Mouse (Mus musculus) frontal cortex, postnatal 14 days (tissue): ENCODE measurements around the gene Hcrtr1.

Experiments used
- DNase-seq, 2 experiments: peaks; one replicate each; pipeline ENCODE4 v3.0.0; 2022; ENCODE audit warnings: low spot score in 2 of 2

Gene Hcrtr1

DNA sequence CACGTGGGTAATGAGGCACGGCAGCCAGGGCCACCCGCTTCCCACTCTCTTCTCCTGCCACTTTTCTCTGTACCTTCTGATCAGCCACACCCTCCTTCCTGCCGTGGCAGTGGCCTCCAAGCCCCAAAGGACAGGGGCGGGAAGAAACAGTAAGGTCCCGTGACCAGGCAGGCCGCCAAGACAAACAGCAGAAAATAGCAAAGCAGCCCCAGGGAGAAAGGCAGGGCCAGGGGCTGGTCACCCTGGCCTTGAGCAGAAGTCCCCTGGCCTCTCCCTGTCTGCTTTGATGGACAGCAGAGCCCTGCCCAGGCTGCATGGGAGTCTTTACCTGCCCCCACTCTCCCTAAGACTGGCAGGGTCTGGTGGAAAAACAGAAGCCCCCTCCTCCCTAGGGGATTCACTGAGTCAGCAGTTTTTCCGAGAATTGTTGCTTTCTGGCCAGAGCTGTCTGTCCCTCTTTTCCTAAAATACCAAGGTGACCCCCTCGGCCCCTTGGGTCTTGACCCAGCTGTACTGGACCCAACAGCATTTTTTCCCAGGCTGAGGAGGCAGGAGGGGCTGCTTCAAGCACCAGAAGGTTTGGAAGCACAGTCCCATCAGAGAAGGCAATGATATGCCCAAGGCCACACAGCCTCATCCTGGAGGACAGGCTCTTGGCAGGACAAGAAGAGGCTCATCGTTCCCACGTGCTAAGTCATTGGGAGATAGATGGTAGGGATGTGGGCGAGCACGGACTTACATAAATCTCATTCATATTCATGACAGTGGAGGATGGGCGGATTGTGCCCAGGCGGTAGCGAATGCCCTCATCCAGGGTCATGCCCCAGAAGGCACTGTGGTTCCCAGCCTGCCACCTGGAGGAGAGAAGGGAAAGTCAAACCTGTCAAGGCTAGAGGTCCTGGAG, 29.4 kb upstream of the Hcrtr1 start:
- DNase-seq, result peak in 1 of 2 experiments; percentile 36

DNA sequence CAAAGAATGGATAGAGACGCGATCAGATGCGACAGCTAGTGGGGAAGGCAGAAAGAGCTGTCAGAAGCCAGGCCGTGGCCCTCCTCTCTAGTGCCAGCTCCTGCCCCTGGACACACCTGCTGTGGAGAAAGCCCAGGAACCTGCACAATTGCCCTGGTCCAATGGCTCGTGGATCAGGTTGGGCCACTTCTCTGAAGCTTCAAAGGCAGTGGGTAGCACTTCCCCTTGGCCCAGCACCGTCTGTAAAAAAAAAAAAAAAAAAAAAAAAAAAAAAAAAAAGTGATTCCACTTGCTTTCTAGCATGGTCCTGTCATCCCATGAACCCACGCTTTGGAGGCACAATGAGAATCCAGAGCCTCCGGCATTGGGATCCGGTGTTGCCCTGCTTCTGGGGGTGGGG, 28.7 kb upstream of the Hcrtr1 start:
- DNase-seq, result no peak

- DNase-seq, result no peak
Measured at GRCm38 (mm10) chr4:130167321-130167720, 28.2 kb upstream of the Hcrtr1 start.

DNA sequence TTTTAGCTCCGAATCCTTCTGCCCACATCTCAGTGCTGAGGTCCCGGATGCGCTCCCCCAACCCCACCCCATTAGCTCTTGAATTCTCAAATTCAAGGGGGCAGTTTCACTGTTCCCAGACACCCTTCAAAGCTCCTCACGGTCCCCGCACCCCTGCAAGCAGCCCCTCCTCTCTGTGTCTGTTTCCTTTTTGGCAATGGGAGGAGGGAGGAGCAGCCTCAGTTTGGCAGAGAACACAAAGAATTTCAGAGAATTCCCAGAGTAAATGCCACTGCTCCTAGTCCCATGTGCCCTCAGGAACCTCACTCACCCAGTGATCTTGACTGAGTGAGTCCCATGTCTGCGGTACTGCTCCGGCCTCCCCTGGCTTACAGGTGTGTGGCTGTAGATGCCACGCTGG, 27.4 kb upstream of the Hcrtr1 start:
- no peak for DNase-seq

DNA sequence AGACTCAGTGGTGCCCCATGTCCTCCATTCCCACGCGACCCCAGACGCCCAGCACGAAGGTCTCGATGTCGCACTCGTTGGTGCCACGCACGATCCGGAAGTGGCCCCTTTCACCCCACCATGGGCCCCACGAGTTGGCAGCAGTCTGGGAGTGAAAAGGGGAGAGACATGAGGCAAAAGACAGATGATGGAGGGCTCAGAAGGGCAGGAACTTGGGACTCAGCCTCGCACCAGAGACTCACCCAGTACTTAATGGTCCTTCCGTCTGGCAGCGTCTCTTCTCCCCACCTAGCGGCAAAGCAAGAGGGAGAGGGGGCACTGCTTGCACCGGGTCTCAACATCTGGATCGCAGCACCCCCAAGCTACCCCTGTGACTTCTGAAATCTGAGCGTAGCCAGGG, 26.9 kb upstream of the Hcrtr1 start:
- no peak for DNase-seq

DNA sequence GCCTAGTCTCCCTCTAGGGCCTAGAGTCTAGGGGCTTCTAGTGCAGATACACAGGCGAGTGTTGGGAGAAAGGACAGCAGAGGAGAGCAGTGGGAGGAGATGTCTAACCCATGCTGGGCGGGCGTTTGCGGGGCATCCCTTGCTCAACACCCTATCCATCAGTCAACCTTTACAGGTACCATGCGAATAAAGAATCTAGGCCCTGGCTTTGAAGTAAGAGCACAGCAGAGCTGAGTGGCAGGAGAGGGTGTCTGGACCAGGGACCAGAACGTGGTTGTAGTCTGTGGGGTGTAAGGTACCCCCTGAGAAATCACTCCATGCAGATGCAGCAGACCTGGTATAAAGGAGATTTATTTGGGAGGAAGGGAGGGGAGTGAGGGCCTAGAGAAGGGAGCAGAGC, 25.0 kb upstream of the Hcrtr1 start:
- no peak for DNase-seq

DNA sequence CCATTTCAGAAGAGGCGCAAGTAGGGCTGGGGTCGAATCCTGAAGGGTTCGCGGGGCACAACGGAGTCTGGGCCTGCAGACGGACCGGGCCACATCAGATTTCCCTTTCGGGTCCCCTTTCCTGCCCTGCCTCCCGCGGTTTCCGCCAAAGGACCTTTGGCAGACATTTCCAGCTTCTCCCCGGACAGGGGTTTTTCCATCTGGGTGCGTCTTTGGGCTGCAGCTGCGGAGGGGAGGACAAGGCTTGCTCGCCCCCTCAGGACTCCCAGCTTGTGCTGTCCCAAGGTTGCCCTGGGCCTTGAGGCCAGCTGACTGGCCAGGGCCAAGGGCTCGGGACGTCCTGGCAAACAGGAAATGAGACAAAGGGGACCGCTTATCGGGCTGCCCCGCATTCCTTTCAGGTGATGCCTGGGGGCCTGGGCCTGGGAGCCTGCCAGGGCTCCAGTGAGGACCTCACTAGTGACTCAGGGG, 24.3 kb upstream of the Hcrtr1 start:
- DNase-seq, result no peak

- DNase-seq, result no peak
Measured at GRCm38 (mm10) chr4:130161349-130161748, 22.2 kb upstream of the Hcrtr1 start.

- DNase-seq, result no peak
Measured at GRCm38 (mm10) chr4:130156812-130157371, 17.7 kb upstream of the Hcrtr1 start.

- no peak for DNase-seq
Measured at GRCm38 (mm10) chr4:130154250-130154649, 15.1 kb upstream of the Hcrtr1 start.

DNA sequence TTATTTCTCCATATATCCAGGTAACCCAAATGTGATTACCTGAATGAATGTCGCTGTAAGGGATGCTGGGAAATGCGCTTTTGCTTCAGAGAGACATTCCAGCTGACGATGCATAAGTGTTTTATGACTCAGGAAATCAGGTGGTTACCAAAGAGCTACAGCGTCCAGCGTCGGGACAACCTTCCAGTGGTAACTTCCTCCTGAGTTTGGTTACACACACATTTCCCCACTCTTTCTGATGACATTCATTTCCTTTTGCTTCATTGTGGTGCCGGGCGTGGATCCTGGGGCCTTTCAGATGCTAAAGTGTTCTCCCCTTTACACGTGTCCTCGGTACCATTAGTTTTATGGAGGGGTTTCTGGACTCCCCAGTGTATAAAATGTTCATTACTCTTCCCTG, 9.2 kb upstream of the Hcrtr1 start:
- no peak for DNase-seq

- DNase-seq, result no peak
Measured at GRCm38 (mm10) chr4:130141786-130142185, 2.6 kb upstream of the Hcrtr1 start.

DNA sequence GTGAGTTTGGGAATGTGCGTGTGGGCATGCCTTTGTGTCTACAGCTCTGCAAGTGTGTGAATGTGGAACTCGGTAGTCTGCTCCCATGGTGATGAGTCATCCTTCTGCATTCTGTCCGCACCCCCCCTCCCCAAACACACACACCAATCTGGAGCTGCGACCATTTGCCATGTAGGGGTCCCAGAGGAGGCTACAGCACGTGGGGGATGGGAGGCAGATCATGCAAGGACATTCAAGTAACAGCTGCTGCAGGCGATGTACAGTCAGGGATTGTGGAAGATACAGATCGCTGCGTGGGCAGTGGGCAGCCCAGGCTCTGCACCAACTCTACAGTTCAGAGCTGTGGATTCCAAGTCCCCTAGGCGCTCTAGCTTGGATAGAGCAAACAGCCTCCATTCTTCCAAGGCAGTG, 1.8 kb upstream of the Hcrtr1 start:
- peak; percentile 59 to 67 for DNase-seq

GRCm38 (mm10) chr4:130138441-130139213, 532 bp downstream of the Hcrtr1 start:
- peak; percentile 27 to 55 for DNase-seq

DNA sequence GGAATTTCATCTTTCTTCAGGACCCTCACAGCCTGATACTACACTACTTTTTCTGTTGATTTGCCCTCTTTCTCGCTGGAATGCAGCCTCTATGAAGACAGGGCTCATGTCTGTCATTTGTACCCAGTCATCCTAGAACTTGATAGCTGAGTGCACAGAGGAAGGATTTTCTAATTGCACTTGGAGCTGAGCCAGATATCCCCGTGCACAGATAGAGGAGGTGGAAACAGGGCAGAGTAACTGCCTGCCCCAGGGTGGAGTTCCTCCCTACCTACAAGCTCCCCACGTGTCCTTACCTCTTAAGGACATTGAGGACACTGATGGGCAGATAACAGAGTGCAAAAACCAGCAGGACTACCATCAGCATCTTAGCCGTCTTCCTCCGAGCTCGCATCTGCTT, 5.8 kb downstream of the Hcrtr1 start:
- no peak for DNase-seq

- DNase-seq, result no peak
Measured at GRCm38 (mm10) chr4:130131448-130132105, 7.6 kb downstream of the Hcrtr1 start.

DNA sequence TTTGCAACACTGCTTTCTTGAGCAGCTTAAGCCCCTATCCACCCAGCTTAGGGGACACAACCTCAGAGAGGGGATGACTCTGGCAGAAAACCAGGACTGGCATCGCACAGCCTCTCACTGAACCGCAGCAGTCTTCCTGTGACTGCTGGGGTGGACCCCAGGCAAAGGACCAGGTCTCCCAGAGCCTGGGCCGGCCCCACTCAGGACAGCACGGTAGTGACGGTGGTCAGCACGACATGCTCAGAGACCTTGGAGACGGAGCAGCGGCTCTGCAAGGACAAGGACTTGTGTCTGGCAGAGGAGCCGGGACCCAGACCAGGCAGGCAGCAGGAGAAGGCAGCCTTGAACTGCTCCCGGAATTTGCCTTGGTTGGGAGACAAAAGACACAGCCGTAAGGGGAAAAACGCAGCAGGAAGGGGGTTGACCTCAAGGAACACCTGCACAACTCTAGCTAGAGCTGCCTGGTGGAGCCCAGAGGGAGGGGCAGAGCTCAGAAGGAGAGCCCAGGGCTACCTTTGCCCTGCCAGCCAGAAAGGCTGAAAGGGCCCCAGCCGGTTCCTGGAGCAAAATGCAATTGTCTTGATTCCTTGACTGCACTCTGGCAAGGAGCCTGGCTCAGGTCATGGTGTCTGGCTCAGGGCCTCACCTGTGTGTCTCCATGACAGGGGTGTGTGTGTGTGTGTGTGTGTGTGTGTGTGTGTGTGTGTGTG, 8.4 kb downstream of the Hcrtr1 start:
- no peak for DNase-seq

DNA sequence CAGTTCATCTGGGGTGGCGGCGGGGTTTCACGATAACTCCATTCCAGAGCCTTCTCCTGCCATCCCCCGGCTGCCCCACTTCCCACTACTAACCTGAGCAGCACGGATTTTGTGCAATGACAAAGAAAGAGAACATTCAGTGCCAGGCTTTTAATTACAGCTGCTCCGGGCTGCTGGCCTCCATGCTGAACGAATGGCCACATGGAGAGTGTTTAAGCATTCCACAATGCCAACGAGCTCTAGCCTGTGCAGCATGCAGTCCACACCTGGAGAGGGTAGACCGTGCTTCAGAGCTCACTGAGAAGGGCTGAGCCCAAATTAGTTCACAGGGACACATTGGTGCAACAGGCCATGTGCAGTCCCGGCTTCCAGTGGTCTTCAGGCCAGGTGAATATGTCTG, 9.1 kb downstream of the Hcrtr1 start:
- no peak for DNase-seq

GRCm38 (mm10) chr4:130128907-130129306, 10.3 kb downstream of the Hcrtr1 start:
- no peak for DNase-seq

GRCm38 (mm10) chr4:130125935-130126334, 13.2 kb downstream of the Hcrtr1 start:
- DNase-seq, result no peak

DNA sequence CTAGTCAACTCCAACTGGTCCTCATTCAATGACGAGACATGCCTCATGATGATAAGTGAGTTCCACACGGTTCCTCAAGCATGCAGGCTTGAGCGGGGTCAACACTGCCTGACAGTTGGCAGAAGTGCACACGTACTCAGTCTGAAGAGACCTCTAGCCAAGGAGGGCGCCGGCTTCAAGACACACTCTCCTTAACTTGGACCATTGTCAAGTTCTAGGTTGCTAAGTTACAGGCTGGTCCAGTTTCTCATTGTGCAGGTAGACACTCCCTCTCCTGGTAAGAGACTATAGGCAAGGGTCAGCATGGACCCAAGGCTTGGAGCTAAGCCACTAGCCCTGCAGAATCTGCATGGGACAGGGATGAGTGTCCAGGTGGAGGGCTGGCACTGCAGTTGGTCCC, 14.0 kb downstream of the Hcrtr1 start:
- no peak for DNase-seq
